Mouse (Mus musculus) C2C12 (cell line): ENCODE results near the gene Dhh.

Experiments
- CTCF ChIP-seq: IDR thresholded peaks from one replicate; pipeline ENCODE4 v1.5.1; 2011; ENCODE audit not compliant: control insufficient read depth, insufficient read depth, insufficient read length
- MAX ChIP-seq: IDR thresholded peaks from one replicate; pipeline ENCODE4 v1.6.1; 2011; ENCODE audit warnings: mild to moderate bottlenecking, control low read depth
- MYOG ChIP-seq: IDR thresholded peaks from one replicate; pipeline ENCODE4 v1.6.1; 2011; ENCODE audit not compliant: control insufficient read depth, insufficient read length; ENCODE audit errors: extremely low read depth

GRCm38 (mm10) chr15:98884106-98884505 lies 14.2 kb downstream of the Dhh start:
- no peak for TF ChIP-seq CTCF
- no peak for TF ChIP-seq MAX
- no peak for TF ChIP-seq MYOG
